In the genomic region with DNA sequence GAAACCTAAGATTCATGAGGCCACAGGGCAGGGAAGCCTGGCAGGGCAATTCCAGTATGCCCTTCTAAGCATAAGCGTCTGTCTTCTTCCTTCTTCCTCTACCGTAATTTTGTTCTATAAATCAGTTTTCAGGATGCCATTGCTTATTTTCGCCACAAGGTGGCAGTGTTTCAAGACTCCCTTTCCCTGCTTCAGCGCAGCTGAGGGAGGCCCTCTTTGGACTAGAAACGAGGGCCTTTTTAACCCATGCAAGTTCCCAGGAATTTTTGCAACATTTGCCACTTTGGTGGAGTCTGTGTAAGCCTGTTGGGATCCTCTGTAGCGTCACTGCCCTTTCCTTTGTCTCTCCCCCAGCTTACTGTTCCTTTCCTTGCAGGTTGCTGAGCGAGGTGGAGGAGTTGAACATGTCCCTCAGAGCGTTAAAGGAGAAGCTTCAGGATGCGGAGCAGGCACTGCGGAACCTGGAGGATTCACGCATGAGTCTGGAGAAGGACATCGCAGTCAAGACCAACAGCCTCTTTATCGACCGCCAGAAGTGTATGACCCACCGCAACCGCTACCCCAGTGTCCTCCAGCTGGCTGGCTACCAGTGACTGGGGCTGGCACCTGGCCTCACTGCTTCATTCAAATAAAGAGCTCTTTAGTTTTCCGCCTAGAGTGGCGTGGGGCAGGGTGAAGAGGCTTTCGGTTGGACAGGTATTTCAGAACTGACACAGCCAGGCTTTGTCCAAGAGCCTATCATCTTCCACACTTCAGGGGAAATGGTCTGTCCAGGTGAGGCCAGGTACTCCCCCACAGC, we compare ENCODE assay signal across 9 mouse cellular contexts. TPM values are rescaled to one million over a fixed set of nuclear protein-coding genes. Genes with fewer than 3 reads are reported as not detected.
DNase-seq lines count a peak whose midpoint lies in the region; ATAC-seq lines count a peak whose summit lies in the region.
"Had no signal": no experiment of that assay in that cellular context is flagged by ENCODE, and none has a peak within 500 bp of the region (broad histone marks: within the 10 kb centered on the region; RNA-seq: fewer than 3 reads in every experiment).

No protein-coding gene starts in this region.

- H3K27me3 ChIP-seq in forebrain, embryonic 14.5 days (replicated peaks; ENCODE audit: control insufficient read depth, insufficient read depth, low read length) = peaks cover 20% of the 10 kb centered on the region; the same call in 1 of the 2 replicates
- peaks cover 57% of the 10 kb centered on the region for H3K27me3 ChIP-seq in midbrain, embryonic 13.5 days

- no peak overlapping the region for H3K4me2 ChIP-seq in forebrain, embryonic 14.5 days (ENCODE audit: low read length)
- no peak overlapping the region for H3K4me2 ChIP-seq in midbrain, embryonic 13.5 days (replicated peaks)

- no peaks in the 10 kb centered on the region for H3K36me3 ChIP-seq in forebrain, embryonic 14.5 days (ENCODE audit: control insufficient read depth, insufficient read depth, low read length)
- no peaks in the 10 kb centered on the region for H3K36me3 ChIP-seq in midbrain, embryonic 13.5 days

- peak; percentile 29; the same call in 1 of the 2 replicates for ATAC-seq in forebrain, embryonic 14.5 days
- peak; percentile 38; the same call in 1 of the 2 replicates for ATAC-seq in midbrain, embryonic 13.5 days

- H3K27ac ChIP-seq in forebrain, embryonic 14.5 days (ENCODE audit: low read depth, low read length) = no peak overlapping the region
- H3K27ac ChIP-seq in midbrain, embryonic 13.5 days = no peak overlapping the region

- no peak overlapping the region for H3K4me3 ChIP-seq in forebrain, embryonic 14.5 days (ENCODE audit: low read depth, low read length)
- no peak overlapping the region for H3K4me3 ChIP-seq in midbrain, embryonic 13.5 days (replicated peaks)

- H3K9me3 ChIP-seq in forebrain, embryonic 14.5 days (replicated peaks; ENCODE audit: control insufficient read depth, low read length) = no peaks in the 10 kb centered on the region
- no peaks in the 10 kb centered on the region for H3K9me3 ChIP-seq in midbrain, embryonic 13.5 days

- peak; percentile 50 for DNase-seq in gastrocnemius, postnatal 10 days
- DNase-seq in gastrocnemius, adult 8-10 months (ENCODE audit: low spot score in 2 of 2) = no peak
- DNase-seq in B cell, adult 2 months = peak; percentile 66 to 68
- peak; percentile 45 for DNase-seq in brain, embryonic 18.5 days (ENCODE audit: low read depth, low spot score)
- peak; percentile 87 for DNase-seq in forebrain, embryonic 14.5 days (ENCODE audit: low spot score)
- peak; percentile 56 to 69 for DNase-seq in left cerebral cortex, adult 18-20 months (ENCODE audit: low spot score in 2 of 2)
- DNase-seq in thymus, postnatal 0 days (ENCODE audit: low spot score) = peak; percentile 70

- 39% methylated on average over 19 of the region's 19 CpGs for WGBS in forebrain, embryonic 14.5 days
- 40% methylated on average over 19 of the region's 19 CpGs for WGBS in midbrain, embryonic 13.5 days

- H3K4me1 ChIP-seq in forebrain, embryonic 14.5 days (ENCODE audit: control insufficient read depth, insufficient read depth, low read length) = peaks cover 4% of the 10 kb centered on the region; the same call in 1 of the 2 replicates
- H3K4me1 ChIP-seq in midbrain, embryonic 13.5 days (replicated peaks) = peaks cover 16% of the 10 kb centered on the region

- no peak overlapping the region for H3K9ac ChIP-seq in forebrain, embryonic 14.5 days (ENCODE audit: low read length)
- no peak overlapping the region for H3K9ac ChIP-seq in midbrain, embryonic 13.5 days (replicated peaks)

RNA-seq across cellular contexts. Expression of a gene that starts 20.9 kb away (rescaled TPM):
- not detected for total RNA-seq in gastrocnemius, postnatal 10 days (2021)
- not detected for total RNA-seq in gastrocnemius, adult 8-10 months (2022)
- 0.13 and 0.20 TPM in 2 replicates for polyA plus RNA-seq in forebrain, embryonic 14.5 days (2014; fragmentation: Nextera tagmentation; extraction: Ambion mirVana)
- total RNA-seq in left cerebral cortex, adult 18-20 months (2021) = 1 to 10 TPM in 1 of 2 experiments, under 1 TPM in 1; 0.75 to 1.1 TPM
- polyA plus RNA-seq in midbrain, embryonic 13.5 days (2015; fragmentation: Nextera tagmentation; extraction: Ambion mirVana) = 0.15 and 0.24 TPM in 2 replicates
- polyA plus RNA-seq in thymus, postnatal 0 days (2015; fragmentation: Nextera tagmentation; extraction: Ambion mirVana) = 0.05 and 0.07 TPM in 2 replicates

RNA-seq across cellular contexts. Expression of a gene that starts 21.7 kb away (rescaled TPM):
- total RNA-seq in gastrocnemius, postnatal 10 days (2021) = not detected
- total RNA-seq in gastrocnemius, adult 8-10 months (2022) = not detected
- 1.2 and 1.4 TPM in 2 replicates for polyA plus RNA-seq in forebrain, embryonic 14.5 days (2014; fragmentation: Nextera tagmentation; extraction: Ambion mirVana)
- 1 to 10 TPM in 1 of 2 experiments, under 1 TPM in 1; 0.49 to 1.2 TPM for total RNA-seq in left cerebral cortex, adult 18-20 months (2021)
- 0.50 and 0.81 TPM in 2 replicates for polyA plus RNA-seq in midbrain, embryonic 13.5 days (2015; fragmentation: Nextera tagmentation; extraction: Ambion mirVana)
- polyA plus RNA-seq in thymus, postnatal 0 days (2015; fragmentation: Nextera tagmentation; extraction: Ambion mirVana) = 0.20 and 0.53 TPM in 2 replicates
- total RNA-seq: adrenal gland, postnatal 36 days had no signal

RNA-seq across cellular contexts. Expression of a gene that starts 42.6 kb away (rescaled TPM):
- total RNA-seq in gastrocnemius, postnatal 10 days (2021) = 1 to 10 TPM; 3.2 to 7.0 TPM
- total RNA-seq in gastrocnemius, adult 8-10 months (2022) = 1 to 10 TPM in 3 of 4 experiments, under 1 TPM in 1; 0.68 to 1.7 (median 1.6) TPM
- polyA plus RNA-seq in forebrain, embryonic 14.5 days (2014; fragmentation: Nextera tagmentation; extraction: Ambion mirVana) = 5.5 and 11.0 TPM in 2 replicates
- 10 to 100 TPM; 39.6 to 43.7 TPM for total RNA-seq in left cerebral cortex, adult 18-20 months (2021)
- polyA plus RNA-seq in midbrain, embryonic 13.5 days (2015; fragmentation: Nextera tagmentation; extraction: Ambion mirVana) = 8.6 and 11.5 TPM in 2 replicates
- polyA plus RNA-seq in thymus, postnatal 0 days (2015; fragmentation: Nextera tagmentation; extraction: Ambion mirVana) = 0.17 and 0.18 TPM in 2 replicates

Comparison
In these comparisons a context has a peak if more than half of its experiments do, and no peak if none do; other contexts are left out.
1. DNase-seq: peak in gastrocnemius, postnatal 10 days (single experiment), B cell, adult 2 months (2 of 2), brain, embryonic 18.5 days (single experiment), forebrain, embryonic 14.5 days (single experiment), left cerebral cortex, adult 18-20 months (2 of 2) and thymus, postnatal 0 days (single experiment); none in gastrocnemius, adult 8-10 months (0 of 2).
2. RNA of a gene that starts 42.6 kb away (total RNA-seq): 39.6 to 43.7 TPM in left cerebral cortex, adult 18-20 months; 3.2 to 7.0 TPM in gastrocnemius, postnatal 10 days and 0.68 to 1.7 TPM in gastrocnemius, adult 8-10 months; every median in the first group is over 4 times any median in the second.